Mouse (Mus musculus) induced T-regulatory cell, adult 2 months (primary cell): ENCODE results near the gene Dcn.

Source experiments
- DNase-seq: peaks from one replicate; pipeline ENCODE4 v3.0.0-alpha.2; 2012; ENCODE audit warnings: low read depth

Gene Dcn

GRCm38 (mm10) chr10:97564957-97565856 lies 85.8 kb downstream of the Dcn start, which contains the start of gene Lum:
Lum (plus strand) TSS chr10:97565128.
- no peak for DNase-seq

GRCm38 (mm10) chr10:97567489-97568135 lies 88.2 kb downstream of the Dcn start:
- peak; percentile 0 for DNase-seq
